Mouse (Mus musculus) gastrocnemius, postnatal 4 days (tissue): ENCODE results near the gene Rassf6. TPM values are rescaled to one million over a fixed set of nuclear protein-coding genes. Genes with fewer than 3 reads are reported as not detected.
"Not testable (repeated sequence)": the region's sequence is repeated elsewhere in the genome, so short reads cannot be mapped to it uniquely, and the experiment has no call there.

Source experiments
- DNase-seq, 2 experiments: peaks; one replicate each; pipeline ENCODE4 v3.0.0; 2021 to 2022; ENCODE audit warnings: low spot score in 2 of 2, mixed read lengths in 2 of 2
- total RNA-seq, 2 experiments: library from RNA; stranded (reverse); gene quantifications; 2 replicates each; pipeline ENCODE4 v1.2.3; 2021

Rassf6 gene
- total RNA-seq, 2 experiments from 2014 or later, result not detected

DNA sequence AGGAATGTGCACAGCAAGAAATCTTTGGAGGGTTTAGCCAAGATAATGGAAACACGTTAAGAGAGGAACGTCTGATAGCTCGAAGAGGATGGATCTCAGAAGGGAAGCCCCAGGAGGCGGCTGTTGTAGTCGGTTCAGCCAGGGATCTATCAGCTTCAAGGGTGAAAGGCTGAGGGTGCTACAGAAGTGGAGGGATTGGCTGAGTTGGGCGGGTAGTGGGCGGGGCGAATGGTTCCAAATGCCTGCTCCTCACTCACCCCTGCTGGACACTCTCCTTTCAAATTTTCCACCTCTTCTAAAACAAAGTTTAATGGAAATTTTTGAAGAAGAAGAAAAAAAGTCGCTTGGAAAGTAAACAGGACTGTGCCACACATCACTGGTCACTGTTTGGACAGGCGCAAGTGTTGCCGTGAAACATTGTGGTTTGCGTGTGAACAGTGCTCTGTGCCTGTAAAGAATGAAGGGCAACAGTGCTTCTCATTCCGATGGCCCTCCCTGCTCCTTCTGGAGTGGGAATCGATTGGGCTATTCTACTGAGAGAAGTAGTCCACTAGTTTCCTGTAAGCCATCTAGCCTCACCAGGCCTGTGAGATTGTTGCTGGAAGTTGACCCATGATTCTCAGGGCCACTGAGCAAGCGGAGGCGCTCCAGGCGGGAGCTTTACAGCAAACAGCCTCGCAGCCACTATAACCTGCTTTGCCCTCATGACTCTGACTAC, 15.6 kb downstream of the Rassf6 start:
- DNase-seq, result no peak

DNA sequence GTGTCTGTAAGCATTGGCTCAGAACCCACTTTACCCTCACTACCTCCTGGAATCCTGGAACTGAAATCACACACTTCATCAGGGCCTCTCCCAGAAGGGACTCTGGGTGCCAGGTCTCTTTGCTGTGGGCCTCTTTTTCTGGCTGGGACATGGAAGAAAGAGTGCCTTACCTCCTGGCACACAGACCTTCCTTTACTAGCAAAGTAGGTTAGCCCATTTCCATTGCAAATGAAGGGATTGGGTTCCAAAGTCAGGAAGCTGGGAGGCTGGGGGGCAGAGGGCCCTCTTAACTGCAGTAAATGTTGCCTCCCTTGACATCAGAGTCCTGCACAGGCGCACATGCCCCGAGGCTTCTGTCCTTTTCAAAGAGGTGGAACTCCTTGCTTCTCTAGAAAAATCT, 17.2 kb downstream of the Rassf6 start:
- DNase-seq, result no peak

DNA sequence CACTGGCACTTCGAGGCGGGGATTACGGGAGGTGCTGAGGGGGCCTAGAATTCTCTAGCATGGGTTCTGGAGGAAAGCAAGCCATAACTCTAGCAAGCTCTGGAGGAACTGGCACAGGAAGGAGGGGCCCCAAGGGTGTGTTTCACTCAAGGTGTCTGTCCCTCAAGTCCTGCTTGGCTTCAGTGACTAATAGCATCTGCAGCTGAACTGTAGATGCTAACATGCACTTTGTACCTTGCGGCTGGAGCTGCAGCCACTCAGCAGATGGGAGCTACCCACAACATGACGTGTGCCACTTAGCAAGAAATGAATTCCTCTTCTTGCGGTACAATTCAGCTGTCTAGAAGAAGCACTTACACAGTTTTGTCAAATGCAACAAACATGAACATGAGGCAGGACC, 18.7 kb downstream of the Rassf6 start:
- no peak for DNase-seq

DNA sequence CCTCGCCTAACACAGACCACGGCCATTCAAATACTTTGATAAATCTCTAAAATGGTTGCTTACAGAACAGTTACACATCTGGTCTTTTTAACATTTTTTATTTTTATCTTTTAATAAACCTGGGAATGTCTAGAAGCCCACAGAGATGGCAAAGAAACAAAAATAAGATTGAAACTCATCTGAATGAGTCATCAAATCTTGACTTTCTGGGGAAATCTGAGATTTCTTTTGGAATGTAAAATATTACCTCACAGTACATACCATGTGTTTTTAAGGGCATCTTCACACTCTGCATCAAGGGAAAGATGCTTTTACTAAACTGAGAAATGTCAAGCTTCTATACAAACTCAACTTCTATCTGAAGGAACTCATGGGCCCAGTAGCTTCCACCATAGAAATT, 19.1 kb downstream of the Rassf6 start:
- DNase-seq, result no peak

DNA sequence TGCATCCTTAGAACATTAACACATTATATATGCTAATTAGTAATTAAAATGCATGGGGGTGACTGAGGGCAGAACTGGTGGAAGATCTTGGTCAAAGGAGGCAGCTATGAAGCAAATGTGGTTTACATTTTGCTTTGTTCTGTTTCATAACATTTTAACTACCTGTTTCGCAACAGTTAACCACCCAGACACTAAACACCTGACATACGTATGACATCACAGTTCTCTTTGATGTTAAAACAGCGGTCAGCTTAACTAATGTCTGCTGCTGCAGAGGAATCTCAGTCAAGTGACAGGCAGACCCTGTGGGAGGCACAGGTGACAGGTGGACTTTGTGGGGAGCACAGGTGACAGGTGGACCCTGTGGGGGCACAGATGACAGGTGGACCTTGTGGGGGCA, 22.6 kb downstream of the Rassf6 start:
- no peak for DNase-seq

DNA sequence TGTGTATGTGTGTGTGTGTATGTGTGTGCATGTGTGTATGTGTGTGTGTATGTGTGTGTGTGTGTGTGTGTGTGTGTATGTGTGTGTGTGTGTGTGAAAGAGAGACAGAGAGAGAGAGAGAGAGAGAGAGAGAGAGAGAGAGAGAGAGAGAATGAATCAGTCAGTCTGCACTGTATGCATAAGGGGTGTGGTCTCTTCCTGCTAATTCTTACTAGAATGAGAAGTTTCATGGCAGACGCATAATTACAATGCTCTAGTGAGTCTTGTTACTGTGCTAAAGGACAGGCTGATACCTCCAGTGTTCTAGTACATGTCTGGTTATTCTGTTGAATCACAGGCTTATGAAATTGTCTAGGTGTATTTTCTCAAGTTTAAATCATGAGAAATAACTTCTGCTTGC, 27.7 kb downstream of the Rassf6 start:
- DNase-seq, result not testable (repeated sequence)

DNA sequence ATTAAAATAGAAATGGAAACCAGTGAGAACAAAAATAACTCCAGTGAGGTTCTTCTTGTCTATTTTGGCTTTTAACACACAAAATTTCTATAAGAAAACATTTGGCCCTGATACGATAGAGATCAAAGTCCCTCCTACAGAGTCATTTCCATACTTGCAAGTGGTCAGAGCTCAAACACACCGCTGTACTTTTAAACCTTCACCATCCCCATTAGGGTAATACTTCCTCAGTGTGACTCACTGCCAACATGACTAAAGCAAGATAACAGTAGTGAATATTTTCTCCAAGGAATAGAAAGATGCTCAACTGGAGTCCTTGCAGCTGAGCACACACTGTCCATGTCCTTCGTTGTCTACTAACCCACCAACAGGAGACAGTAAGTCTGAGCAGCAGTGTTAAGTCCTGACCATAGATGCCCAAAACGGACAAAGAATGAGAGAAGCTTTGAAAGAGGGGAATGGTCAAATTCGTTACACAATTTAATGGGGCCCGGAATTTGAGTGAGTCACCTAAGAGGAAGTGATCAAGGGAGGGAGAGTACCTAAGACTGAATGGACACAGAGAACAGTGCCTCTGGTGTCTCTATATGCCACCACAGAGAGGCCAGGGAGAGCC, 28.4 kb downstream of the Rassf6 start:
- DNase-seq, result no peak

DNA sequence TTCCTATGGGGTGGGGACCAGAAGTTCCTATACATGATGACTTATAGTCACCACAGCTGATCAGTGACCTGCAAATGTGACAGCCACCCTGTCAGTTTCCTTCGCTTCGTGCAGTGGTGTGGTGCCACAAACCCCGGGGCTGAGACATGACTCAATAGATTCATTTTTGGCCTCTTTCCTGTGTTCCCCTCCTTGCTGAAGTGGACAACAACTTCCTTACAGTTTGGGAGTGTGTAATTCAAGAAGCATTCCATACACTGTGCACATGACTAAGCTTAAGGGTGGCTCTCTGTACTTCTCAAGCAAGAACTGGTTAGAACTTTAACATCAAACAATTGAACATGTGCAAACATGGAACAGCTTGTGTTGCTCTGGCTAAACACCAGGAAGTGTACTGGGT, 29.1 kb downstream of the Rassf6 start:
- DNase-seq, result no peak

DNA sequence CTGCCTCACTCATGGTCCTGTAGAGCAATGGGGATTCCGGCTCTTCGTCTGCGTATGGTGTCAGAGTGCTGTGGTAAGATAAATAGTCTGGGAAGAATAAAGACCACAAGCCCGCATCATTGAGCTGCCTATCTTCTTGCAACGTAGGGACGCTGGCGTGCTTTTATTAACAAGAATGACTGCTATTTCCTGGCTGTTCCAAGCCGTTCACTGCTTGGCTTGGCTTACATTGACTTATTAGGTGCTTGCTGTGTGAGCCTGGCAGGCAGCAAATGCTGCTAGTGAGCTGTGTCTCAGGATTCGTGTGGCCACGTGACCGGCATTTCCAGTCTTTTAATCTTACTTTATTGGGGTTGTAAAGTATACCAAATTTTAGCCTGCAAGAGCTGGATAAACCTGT, 31.6 kb downstream of the Rassf6 start:
- no peak for DNase-seq

DNA sequence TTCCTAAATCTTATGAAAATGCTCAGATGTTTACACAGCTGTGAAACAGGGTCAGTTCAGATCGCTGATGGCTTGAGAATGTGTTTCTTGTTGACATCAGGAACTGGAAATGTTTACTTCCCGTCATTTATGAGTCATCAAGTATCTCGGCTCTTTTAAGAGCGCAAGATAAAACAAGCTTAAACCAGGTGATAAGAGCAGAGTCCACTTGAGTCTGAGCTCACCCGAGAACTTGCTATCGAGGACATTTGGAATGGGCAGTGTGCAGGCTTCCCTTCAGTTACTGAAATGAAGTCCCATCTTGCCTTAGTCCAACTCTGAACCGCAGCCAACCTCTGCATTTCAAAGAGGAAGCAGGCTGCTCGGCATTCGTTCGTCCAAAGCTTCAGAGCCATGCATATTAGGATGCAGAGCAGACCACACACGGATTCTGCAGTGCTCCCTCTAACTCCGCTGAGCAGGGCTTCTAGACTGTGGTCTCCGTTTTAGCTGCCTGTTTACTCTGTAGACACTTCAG, 37.0 kb downstream of the Rassf6 start:
- DNase-seq, result no peak

DNA sequence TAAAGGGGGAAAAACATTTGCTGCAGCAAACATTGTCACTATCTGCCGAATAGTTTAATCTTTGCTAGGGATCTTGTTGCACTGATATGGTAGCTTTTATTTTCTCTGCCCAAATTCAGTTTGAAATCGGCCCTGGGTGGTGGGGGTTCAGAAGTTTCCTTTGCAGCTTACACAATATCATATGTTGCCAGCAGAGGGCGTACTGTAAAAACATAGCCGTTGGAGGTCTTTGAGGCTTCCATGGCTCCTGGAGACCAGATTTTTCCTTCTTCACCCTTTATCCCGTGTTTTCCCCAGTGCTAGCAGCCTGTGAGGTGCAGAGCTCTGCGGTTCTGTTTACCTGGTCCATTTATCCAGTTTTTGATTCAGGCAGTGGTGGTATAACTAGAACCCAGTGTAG, 39.0 kb downstream of the Rassf6 start:
- peak in 1 of 2 experiments; percentile 50 for DNase-seq

DNA sequence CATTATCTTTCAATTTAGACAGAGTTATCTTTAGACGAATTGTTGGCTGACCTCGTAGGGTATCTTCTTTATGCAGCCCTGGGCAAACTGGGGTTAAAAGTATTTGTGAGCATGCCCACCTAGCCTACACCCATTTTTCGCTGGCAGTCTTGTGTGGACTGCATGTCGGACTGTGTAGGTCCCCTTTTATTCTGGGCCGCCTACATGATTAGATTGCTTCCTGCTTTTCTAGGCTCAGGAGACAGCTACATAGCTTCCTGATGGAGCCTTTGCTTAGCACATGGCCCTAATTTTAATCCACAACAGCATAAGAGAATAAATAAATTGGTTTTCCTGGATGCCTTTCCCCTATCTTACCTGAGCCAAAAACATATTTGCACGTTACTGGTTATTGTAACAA, 44.3 kb downstream of the Rassf6 start:
- DNase-seq, result no peak

DNA sequence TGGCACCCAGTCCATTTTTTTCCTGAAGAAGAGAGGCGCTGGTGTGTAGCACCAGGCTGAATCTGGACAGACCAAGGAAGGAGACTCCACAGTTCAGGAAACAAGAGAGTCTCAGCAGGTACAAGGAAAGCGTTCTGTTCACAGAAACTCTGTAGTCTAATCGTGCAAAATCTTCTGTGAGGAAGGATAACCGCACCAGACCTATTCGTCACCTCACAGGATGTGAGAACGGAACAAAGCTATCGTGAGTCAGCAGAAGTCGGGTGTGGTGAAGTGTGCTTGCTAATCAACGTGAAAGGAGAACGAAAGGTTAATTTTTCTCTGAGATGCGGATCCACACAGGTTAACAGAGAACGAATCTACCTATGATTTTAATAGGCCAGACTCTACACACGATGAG, 45.5 kb downstream of the Rassf6 start:
- DNase-seq, result no peak

DNA sequence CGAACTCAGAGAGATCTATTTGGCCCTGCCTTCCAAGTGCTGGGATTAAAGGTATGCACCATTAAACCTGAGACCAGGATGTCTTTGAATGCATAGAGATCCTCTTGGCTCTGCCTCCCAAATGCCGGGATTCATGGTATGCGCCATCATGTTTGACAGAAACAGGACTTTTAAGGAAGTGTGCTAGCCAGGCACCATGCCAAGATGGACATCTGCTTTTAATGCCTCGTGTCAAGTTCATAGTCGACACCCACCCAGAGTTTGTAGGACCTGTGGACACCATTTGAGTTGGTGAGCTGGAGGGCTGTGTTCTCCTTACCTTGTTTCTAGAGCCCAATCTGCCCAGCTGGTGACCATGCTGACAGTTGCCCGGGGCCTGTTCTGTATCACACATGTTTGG, 48.5 kb downstream of the Rassf6 start:
- DNase-seq, result no peak

DNA sequence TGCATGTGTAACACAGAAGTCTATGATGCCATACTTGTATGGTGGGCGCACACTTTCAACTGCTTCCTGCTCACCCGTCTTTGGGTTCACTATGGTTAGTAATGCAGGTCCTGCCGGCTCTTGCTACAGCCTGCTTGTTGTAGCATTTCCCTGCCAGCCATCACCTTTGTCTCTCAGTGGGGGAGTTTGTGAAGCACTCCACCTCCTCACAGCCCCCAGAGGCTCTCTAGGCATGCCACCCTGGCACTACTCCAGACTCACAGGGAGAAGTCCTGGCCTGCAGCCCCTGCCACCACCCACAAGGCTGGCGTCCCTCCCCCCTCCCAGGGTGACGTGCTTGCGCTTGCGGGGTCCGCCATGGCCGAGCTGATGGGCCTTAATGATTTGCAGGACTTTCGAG, 49.8 kb downstream of the Rassf6 start:
- DNase-seq, result no peak

DNA sequence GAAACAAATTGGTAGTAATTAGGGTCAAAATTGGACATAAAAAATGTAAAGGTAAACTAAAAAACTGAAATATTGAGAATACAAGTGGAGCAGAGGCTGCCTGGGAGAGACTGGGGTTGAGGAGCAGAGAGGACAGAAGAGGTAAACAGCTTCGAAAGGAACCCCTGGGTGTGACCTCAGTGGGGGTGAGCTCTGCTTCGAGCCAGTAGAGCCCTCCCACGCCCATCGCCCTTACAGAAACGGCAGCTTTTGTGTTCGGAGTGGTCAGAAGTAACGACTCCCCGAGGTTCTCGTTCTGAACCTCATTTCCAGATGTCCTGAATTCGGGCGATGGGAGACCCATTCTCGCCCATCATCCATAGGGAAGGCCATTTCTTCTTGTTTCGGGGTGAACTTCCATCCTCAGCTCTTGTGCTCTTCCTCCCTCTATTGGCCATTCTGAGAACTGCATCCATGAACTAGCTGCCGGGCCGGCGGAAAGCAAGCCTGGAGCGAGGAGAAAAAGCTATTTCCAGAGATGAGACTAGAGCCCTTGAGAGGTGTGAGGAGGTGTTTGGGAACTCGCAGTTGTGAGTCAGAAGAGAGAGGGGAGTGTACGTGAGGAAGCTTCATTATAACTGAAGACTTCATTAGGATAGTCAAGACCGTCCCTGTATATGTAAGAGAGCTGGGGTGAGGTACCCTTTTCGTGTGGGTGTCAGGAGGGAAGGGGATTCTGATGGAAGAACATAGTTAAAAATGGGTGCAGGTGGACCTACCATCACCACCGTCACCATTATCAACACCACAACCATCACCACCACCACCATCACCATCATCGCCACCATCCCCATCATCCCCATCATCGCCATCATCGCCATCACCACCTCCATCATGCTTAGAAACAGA, 51.5 kb downstream of the Rassf6 start:
- DNase-seq, result peak; percentile 39 to 57

DNA sequence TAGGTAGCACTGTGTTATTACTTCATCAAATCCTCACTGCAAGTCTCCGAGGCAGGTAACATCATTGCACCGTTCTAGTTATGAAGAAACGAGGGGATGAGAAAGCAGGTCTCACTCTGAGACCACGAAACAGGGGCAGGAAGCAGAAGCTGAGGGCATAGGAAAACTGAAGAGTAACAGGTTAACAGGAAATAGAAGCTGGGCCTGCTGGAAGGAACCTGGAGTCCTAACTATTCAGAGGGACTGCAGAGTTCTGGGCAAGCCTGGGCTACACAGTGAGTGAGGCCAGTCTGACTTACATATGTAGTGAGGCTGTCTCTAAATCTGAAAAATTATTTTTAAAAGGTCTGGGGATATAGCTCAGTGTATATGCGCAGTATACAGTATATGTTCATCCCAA, 52.4 kb downstream of the Rassf6 start:
- no peak for DNase-seq

DNA sequence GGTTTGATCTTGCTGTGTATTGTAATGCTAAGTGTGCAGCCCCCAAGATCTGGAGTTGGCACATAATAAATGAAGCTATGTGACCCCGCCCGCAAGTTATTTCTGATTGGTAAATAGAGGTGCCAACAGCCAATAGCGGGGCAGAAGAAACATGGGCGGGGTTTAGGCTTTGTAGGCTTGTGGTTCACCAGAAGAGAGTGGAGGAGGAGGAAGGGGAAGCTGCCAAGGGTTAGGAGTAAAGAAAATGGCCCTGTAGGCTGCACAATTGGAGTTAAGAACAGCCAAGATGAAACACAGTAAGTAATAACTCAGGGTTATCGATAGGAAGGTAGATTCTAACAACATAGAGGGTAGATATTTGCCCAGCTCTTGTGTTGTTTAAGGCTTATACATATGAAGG, 53.9 kb downstream of the Rassf6 start:
- no peak for DNase-seq

DNA sequence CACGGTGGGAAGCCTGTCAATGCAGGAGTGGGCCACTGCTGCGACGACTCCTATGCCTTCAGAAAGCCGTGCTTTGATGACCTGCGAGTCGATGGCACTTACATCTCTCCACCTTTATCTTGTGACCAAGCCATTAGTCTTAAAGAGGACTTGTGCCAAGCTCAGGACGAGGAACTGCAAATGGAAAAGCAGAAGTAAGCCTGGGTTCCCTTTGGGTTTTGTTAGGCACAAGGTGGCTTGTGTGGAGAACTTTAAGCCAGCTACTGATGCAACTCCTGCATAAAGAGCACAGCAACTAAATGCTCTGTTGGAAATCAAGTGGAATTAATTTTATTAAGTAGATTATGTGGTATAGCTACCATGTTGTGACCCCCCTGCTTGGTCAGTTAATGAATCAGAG, 55.7 kb downstream of the Rassf6 start:
- DNase-seq, result no peak

DNA sequence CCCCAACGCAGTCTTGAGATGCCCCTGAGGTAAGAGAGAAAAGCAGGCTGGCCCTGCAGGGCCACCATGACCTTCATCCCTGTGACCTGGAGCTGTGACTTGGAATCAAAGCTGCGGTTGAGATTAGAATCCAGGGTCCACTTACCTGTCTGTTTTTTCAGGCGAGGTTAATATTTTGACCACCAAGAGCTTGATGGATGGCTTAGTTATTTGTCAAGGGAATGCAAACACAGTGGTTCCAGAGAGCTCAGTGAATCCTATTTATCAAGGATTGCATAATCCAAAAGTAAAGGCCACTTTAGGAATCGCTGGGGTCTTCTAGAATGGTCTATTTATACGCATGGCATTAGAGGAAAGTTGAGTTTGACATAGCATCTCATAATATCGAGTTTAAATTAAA, 58.3 kb downstream of the Rassf6 start:
- DNase-seq, result no peak

DNA sequence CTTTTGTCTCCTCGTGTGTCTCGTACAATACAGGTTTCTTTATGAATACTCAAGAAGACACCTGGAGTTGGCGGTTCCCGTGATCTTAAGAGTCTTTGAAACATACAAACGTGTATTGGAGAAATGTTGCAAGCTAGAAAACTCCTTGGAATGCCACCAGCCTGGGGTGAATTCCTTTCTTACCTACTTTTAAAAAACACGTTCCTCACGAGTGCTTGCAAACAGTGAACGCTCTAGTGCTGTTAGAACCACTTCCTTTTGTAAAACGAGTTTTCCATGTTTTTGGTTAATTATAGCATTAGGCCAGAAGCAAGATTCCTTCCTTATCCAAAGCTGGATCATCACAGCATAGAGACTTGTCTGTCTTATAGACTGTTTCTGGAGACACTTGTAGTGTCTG, 60.9 kb downstream of the Rassf6 start:
- DNase-seq, result no peak

DNA sequence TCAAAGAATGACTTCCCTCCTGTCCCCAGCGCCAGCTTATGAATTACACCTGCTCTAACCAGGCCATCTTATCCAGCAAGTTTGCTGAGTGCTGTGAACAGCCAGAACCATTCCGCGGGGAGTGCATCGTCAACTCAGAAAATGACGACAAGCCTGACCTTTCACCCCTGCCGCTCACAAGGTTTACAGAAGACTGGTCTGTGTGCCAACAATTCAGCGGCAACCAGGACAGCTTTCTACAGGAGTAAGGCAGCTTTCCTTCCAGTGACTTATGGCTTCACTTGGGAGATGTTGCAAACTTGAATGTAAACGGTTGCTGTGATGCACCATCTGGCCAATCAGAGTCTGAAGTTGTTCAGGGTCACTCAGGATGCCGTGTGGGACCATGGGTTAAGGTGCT, 62.7 kb downstream of the Rassf6 start:
- DNase-seq, result no peak
